Mouse (Mus musculus): Measurements from ENCODE around the gene Ciao2a. TPM values are rescaled to one million over a fixed set of nuclear protein-coding genes. Genes with fewer than 3 reads are reported as not detected.

The Ciao2a gene
- polyA plus RNA-seq, 1 experiment = 146 TPM

DNA sequence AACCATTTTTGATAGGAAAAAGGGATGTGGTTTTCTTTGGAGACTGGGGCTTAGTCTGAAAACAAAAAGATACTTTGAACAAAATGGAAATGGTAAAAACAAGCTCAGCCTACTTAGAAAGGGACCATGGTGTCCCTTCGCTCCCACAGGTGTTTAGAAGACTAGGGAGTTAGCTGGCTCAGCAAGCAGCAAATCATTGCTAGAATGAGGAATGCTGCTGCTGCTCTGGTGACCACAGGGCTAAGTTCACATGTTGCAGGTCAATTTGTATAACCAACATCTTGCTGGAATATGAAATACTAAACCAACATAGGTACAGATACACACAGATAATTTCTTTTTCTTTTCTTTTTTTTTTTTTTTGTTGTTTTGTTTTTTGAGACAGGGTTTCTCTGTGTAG, 16.8 kb upstream of the Ciao2a start:
- Histone ChIP-seq H3K27ac (replicated peaks; ENCODE audit: low read depth, low read length) (no peak overlapping the region), H3K4me1 (ENCODE audit: control insufficient read depth, insufficient read depth, insufficient read length, low read length) (no peaks in the 10 kb centered on the region), H3K4me3 (ENCODE audit: insufficient read depth, low read depth, low read length) (no peak overlapping the region)

DNA sequence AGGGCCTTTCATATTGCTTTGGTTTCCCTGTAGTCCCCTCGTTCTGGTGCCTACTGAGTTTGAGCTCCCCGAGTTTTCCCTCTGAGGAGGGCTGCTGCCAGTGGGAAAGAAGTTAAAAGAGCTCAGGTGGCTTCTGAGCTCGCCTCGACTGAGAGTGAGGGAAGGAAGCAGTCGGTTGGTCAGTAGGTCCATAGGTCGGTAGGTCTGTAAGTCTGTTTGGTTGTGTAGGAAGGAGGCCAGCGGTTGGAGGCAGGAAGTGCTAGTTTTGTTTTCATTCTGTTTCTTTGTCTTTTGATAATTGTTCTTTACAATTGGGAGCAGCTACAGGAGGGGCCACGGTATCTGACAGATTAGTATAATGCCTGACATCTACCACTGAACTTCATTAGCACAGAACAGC, 16.3 kb upstream of the Ciao2a start:
- Histone ChIP-seq H3K4me1 (ENCODE audit: control insufficient read depth, insufficient read depth, insufficient read length, low read length) (no peaks in the 10 kb centered on the region), H3K27ac (replicated peaks; ENCODE audit: low read depth, low read length) (no peak overlapping the region), H3K4me3 (ENCODE audit: insufficient read depth, low read depth, low read length) (no peak overlapping the region)

DNA sequence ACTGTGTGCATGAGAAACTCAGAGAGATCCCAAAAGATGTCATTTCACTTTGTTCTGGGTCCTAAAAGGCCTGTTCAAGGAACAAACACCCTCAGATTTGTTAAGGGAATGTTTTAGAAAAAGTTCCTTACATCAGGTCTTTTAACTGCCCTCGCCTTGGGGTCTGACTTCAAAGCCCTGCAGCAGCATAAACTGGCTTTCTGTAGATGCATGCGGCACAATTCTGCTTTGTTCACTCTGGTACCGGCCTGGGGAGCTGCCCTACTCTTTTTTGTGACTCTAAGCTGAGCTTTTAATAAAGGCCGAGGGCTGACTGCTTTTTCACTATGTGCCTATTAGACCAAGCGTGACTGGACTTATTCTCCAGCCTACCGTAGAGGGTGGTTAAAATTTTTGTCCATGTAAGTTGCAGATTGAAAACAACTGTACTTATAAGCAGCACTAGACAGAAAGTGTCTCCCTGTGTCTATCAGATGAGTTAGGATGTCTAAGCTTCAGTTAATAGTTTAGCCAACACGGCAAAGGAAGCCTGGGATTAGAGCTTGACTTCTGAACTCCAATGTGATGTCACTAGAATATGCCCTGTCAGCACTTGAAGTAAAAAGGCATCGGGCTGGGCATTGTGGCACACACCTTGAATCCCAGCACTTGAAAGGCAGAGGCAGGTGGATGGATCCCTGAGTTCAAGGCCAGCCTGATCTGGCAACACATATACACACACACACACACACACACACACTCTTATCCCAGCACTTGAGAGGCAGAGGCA, 15.6 kb upstream of the Ciao2a start:
- Histone ChIP-seq H3K27ac (replicated peaks; ENCODE audit: low read depth, low read length) (no peak overlapping the region), H3K4me1 (ENCODE audit: control insufficient read depth, insufficient read depth, insufficient read length, low read length) (no peaks in the 10 kb centered on the region), H3K4me3 (ENCODE audit: insufficient read depth, low read depth, low read length) (no peak overlapping the region)

DNA sequence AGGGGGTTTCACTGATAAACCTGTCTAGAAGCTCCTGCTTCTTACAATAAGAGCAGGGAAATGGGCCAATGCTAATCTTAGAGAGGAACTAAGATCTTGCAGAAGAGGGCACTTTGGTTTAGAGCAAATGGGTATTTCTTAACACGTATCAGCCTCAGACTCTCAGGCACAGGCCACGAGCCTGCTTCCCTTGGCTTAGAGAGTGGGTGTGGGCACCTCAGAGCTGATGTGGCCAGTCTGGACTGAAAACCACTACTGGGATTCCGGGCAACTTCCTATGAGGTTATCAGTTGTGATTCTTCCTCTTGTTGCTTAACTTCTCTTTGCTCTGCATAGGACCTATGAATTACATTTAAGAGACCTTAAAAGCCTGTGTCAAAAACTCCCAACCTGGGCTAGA, 12.1 kb upstream of the Ciao2a start:
- Histone ChIP-seq H3K4me3 (ENCODE audit: insufficient read depth, low read depth, low read length) (no peak overlapping the region), H3K4me1 (ENCODE audit: control insufficient read depth, insufficient read depth, insufficient read length, low read length) (no peaks in the 10 kb centered on the region; the same call in 1 of the 2 replicates), H3K27ac (replicated peaks; ENCODE audit: low read depth, low read length) (no peak overlapping the region)

GRCm38 (mm10) chr9:66116890-66117289, 9.5 kb upstream of the Ciao2a start:
- Histone ChIP-seq H3K4me3 (ENCODE audit: insufficient read depth, low read depth, low read length) (no peak overlapping the region), H3K4me1 (ENCODE audit: control insufficient read depth, insufficient read depth, insufficient read length, low read length) (no peaks in the 10 kb centered on the region; the same call in 1 of the 2 replicates), H3K27ac (replicated peaks; ENCODE audit: low read depth, low read length) (no peak overlapping the region)

DNA sequence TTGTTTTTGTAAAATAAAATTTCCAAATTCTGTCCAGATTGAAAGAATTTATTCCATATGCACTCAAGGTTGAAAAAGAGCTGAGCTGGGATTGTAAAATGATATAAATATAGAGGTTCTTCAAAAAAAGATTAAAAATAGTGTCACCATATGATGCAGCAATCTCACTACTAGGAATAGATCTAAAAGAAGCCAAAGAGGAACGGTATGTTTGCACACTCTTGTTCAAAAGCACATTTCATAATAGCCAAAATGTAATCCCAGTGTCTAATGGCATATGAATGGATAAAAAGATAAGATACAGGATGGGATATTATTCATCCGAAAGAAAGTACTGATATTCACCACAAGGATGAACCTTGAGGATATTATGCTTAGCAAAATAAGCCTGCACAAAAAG, 6.9 kb upstream of the Ciao2a start:
- Histone ChIP-seq H3K4me3 (ENCODE audit: insufficient read depth, low read depth, low read length) (no peak overlapping the region), H3K27ac (replicated peaks; ENCODE audit: low read depth, low read length) (no peak overlapping the region)

DNA sequence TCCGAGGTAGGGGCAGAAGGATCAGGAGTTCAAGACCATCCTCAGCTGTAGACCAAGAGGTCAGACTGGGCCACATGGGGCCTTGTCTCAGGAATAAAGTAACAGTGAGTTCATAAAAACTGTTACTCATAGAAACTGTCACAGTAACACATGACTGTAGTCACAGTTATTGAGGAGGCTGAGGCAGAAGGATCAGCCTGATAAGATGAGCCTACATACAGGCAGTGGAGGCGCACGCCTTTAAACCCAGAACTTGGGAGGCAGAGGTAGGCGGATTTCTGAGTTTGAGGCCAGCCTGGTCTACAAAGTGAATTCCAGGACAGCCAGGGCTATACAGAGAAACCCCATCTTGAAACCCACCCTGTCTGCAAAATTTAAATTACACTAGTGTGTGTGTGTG, 6.3 kb upstream of the Ciao2a start:
- H3K4me1 ChIP-seq (ENCODE audit: control insufficient read depth, insufficient read depth, insufficient read length, low read length) = peaks cover 2% of the 10 kb centered on the region; the same call in 1 of the 2 replicates
- H3K4me3 ChIP-seq (ENCODE audit: insufficient read depth, low read depth, low read length) = no peak overlapping the region
- no peak overlapping the region for H3K27ac ChIP-seq (replicated peaks; ENCODE audit: low read depth, low read length)

More for the DNA sequence above, 6.9 kb upstream of the Ciao2a start:
- peaks cover 2% of the 10 kb centered on the region; the same call in 1 of the 2 replicates for H3K4me1 ChIP-seq (ENCODE audit: control insufficient read depth, insufficient read depth, insufficient read length, low read length)

GRCm38 (mm10) chr9:66120945-66121344, 5.5 kb upstream of the Ciao2a start:
- Histone ChIP-seq H3K27ac (replicated peaks; ENCODE audit: low read depth, low read length) (no peak overlapping the region), H3K4me3 (ENCODE audit: insufficient read depth, low read depth, low read length) (no peak overlapping the region), H3K4me1 (ENCODE audit: control insufficient read depth, insufficient read depth, insufficient read length, low read length) (peaks cover 7% of the 10 kb centered on the region; the same call in 1 of the 2 replicates)

DNA sequence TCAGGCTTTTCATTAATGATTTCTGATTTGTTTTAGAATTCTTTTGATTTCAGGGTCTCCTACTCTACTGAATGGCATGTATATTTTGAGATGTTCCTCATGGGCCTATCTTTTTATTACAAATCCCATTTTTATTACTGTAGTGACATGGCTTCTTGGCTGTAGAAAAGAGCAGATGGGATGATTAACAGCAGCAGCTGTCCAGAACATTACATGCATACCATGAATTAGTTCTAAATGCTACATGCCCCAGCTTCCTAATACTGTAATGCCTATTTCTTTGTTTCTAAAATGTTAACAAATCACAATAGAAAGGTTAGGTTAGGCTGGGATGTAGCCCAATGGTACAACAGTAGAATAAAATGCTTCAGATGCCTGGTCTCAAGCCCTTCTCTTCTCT, 5.0 kb upstream of the Ciao2a start:
- Histone ChIP-seq H3K27ac (replicated peaks; ENCODE audit: low read depth, low read length) (no peak overlapping the region), H3K4me3 (ENCODE audit: insufficient read depth, low read depth, low read length) (no peak overlapping the region), H3K4me1 (ENCODE audit: control insufficient read depth, insufficient read depth, insufficient read length, low read length) (peaks cover 7% of the 10 kb centered on the region; the same call in 1 of the 2 replicates)

DNA sequence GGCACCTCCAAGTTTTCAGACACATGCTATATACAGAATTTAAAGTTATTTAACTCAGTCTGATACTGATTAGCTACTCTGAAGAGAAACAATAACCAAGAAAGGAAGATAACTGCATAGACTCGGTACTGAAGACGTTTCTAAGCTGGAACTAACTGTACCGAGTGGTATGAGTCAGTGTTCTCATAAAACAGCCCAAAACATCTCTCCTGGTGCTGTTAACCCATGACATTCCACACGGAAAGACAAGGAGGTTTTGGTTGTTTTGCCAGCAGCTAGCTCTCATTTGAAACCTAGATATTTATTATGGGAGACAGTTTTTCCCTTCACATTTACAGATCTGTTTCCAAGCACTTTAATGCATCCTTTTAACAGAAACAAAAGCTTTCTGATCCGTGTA, 2.8 kb upstream of the Ciao2a start:
- peak overlapping the region; percentile 76 for H3K4me3 ChIP-seq (ENCODE audit: insufficient read depth, low read depth, low read length)
- H3K4me1 ChIP-seq (ENCODE audit: control insufficient read depth, insufficient read depth, insufficient read length, low read length) = peaks cover 7% of the 10 kb centered on the region; the same call in 1 of the 2 replicates
- H3K27ac ChIP-seq (replicated peaks; ENCODE audit: low read depth, low read length) = no peak overlapping the region

DNA sequence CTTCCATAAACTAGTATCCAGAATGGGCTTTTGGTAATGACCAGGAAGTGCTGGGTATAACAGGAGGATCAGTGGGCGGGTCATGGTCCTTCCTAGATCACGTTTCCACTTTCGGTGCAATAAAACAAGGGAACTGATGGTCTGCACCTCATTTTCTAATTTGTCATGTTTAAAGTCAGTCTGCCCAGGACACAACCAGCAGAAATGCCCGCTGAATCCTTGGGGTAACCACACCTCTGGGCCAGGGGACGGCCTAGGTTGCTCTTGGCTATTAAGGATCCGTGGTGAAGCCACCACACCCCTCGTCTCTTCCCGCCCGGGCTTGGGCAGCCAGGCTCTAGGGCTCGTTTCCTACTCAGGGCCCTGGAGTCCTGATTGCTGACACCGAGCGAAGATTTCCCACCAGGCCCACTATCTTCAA, 2.3 kb upstream of the Ciao2a start:
- Histone ChIP-seq H3K27ac (replicated peaks; ENCODE audit: low read depth, low read length) (peak overlapping the region; percentile 67), H3K4me1 (ENCODE audit: control insufficient read depth, insufficient read depth, insufficient read length, low read length) (0 out of 2 replicates have a peak, but pooled peaks cover 7% of the 10 kb centered on the region), H3K4me3 (ENCODE audit: insufficient read depth, low read depth, low read length) (peak overlapping the region; percentile 76)

GRCm38 (mm10) chr9:66124681-66125542, 1.5 kb upstream of the Ciao2a start:
- Histone ChIP-seq H3K27ac (replicated peaks; ENCODE audit: low read depth, low read length) (peak overlapping the region; percentile 67), H3K4me3 (ENCODE audit: insufficient read depth, low read depth, low read length) (peak overlapping the region; percentile 76), H3K4me1 (ENCODE audit: control insufficient read depth, insufficient read depth, insufficient read length, low read length) (peaks cover 11% of the 10 kb centered on the region; the same call in 1 of the 2 replicates)

- Histone ChIP-seq H3K27ac (replicated peaks; ENCODE audit: low read depth, low read length) (peak overlapping the region; percentile 78), H3K4me3 (ENCODE audit: insufficient read depth, low read depth, low read length) (peak overlapping the region; percentile 75), H3K4me1 (ENCODE audit: control insufficient read depth, insufficient read depth, insufficient read length, low read length) (peaks cover 14% of the 10 kb centered on the region; the same call in 1 of the 2 replicates)
Observed at GRCm38 (mm10) chr9:66125543-66126455, 612 bp upstream of the Ciao2a start.

DNA sequence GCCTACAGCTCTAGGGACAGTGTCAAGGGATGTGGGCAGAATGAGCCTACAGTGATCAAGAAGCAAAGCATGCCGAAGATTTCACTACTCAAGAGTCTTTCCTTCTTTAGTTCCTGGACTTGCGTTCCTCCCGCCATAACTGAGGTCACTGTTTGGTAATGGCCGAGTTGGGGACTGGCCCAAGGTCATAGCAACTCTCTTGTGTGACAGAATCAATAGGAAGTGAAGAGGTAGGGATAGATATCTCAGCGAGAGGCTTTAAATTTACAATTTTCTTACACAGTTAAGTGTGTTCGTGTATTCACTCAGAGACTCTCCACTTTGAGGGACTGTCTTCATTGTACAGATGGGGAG, 759 bp downstream of the Ciao2a start:
- H3K27ac ChIP-seq (replicated peaks; ENCODE audit: low read depth, low read length) = peak overlapping the region; percentile 78
- peaks cover 14% of the 10 kb centered on the region; the same call in 1 of the 2 replicates for H3K4me1 ChIP-seq (ENCODE audit: control insufficient read depth, insufficient read depth, insufficient read length, low read length)
- peak overlapping the region; percentile 75 for H3K4me3 ChIP-seq (ENCODE audit: insufficient read depth, low read depth, low read length)
